Mouse (Mus musculus): ENCODE results near the gene Polr3g.
A peak's percentile ranks its signal among the peaks of the same experiment; 100 is the strongest.
"Not testable (repeated sequence)": the region's sequence is repeated elsewhere in the genome, so short reads cannot be mapped to it uniquely, and the experiment has no call there.

Gene Polr3g

DNA sequence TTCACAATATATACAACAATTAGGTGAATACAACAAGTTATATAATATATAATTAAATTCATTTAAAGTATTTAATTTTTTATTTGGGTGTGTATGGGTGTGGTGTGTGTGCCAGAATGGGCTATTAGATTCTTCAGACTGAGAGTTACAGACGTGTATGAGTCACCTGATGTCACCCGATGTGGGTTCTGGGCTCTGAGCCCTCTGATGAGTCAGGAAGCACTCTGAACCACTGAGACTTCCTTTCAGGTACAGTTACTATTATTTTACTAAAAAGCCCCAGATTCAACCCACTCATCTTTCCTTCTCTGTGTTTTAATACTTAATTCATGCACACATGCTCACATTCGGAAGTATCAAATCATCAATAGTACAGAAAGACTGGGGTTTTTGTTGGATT lies 25.9 kb downstream of the Polr3g start:
- no peak for DNase-seq

DNA sequence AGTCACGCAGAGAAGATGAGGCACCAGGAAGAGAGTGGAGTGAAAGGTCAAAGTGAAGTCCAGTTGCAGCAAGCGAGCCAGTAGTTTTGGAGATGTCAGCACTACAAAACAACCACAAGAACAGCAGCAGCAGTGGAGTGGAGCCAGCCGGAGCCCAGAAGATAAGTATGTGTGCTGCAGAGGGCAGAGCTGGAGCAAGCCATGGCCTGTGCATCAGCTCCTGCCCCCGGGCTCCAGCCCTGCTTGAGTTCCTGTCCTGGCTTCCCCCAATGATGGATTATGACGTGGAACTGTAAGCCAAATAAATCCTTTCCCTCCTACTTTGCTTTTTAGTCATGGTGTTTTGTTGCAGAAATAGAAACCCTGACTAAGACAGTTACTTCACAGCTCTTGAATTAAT lies 26.6 kb downstream of the Polr3g start:
- no peak for DNase-seq

DNA sequence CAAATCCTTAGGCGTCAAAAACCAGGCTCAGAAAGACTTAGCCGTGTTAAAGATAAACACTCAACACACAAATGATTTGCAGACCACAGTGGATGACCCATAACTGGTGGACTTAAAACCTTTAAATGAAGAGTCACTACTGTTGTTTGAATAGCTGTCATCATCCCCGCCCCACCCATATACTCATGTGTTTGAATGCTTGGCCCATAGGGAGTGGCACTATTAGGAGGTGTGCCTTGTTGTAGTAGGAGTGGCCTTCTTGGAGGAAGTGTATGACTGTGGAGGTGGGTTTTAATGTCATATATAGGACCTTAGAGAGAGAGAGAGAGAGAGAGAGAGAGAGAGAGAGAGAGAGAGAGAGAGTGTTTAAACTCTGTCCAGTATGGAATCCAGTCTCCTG lies 27.7 kb downstream of the Polr3g start:
- no peak for DNase-seq

DNA sequence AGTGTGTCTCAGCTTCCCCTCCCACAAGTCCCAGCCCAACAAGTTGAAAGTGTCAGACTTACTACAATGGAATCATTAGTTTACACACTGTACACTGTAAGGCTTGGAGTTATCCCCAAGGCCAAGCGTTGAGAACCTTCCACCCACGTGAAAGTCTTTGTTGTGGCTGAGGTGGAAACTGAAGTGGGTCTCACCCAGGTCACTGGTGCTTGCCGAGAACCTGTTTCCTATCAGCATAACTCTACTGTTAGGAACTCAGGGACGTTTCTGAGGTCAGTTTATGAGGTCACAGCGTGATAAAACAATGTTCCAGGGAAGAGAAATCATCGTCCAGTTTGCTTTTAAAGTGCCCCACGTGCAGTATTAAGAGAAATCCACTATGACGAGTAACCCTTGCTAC lies 35.5 kb downstream of the Polr3g start:
- DNase-seq: no peak

DNA sequence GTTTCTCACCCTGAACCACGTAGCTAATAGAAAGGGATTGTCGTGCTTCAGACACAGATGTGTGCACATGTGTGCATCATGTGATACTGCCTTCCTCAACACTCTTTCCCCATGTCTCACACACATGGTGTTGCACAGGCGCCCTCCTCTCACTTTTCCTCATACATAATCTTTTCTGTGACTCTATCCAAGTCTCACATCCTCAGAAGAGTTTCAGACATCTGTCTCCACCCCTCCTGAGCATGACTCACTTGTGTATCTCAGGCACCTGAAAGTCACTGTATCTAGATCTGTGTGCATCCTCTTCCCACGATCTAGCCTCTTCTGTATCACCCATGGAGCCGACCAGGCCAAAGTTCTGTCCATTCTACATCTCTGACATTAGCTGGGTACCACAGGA lies 43.1 kb downstream of the Polr3g start:
- no peak for DNase-seq

DNA sequence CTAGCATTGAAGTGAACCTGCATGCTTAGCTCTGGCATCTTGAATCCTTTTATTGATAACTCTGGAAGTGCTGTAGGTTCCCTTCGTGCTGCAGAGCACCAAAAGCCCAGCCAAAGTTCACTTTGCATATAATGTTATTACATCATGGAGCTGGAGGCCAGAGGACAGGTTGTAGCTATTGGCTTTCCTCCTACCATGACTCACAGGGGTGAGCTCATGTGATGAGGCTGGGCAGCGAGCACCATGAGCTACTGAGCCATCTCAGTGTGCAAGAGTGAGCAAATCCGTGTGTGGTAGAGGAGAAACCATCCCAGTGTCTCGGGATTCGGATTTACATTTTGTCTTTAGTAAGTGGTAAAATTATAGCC lies 46.5 kb downstream of the Polr3g start:
- DNase-seq: no peak

DNA sequence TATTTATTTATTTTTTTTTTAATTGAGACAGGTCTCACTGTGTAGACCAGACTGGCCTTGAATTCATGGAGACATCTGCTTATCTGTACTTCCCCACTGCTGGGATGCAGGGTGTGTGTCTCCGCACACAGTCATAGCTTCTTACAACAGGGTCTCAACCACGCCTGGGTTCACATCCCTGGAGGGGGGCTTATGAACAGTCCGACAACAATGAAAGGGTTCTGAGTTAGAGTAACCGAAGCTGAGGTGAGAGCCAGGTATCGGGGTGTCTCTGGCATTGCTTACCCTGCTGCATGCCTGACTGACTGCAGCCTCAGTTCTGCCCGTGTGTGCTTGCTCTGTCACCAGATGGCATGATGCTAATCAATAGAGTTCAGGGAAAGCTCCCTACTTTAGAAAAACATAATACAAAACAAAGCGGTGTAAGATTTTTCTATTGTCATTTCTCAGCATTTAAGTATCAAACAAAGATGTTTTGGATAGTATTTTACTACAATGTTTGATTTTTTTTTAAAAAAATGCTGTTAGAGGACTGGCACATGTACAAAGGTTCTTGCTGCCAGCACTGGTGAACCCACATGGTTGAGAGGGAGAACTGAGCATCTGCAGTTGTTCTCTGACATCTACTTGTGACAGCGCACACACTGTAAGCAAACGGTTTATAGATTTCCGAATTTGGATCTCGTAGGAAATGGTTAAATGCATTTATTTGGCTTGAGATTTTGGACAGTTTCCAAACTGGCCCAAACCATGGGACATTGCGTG lies 47.1 kb downstream of the Polr3g start:
- no peak for DNase-seq

DNA sequence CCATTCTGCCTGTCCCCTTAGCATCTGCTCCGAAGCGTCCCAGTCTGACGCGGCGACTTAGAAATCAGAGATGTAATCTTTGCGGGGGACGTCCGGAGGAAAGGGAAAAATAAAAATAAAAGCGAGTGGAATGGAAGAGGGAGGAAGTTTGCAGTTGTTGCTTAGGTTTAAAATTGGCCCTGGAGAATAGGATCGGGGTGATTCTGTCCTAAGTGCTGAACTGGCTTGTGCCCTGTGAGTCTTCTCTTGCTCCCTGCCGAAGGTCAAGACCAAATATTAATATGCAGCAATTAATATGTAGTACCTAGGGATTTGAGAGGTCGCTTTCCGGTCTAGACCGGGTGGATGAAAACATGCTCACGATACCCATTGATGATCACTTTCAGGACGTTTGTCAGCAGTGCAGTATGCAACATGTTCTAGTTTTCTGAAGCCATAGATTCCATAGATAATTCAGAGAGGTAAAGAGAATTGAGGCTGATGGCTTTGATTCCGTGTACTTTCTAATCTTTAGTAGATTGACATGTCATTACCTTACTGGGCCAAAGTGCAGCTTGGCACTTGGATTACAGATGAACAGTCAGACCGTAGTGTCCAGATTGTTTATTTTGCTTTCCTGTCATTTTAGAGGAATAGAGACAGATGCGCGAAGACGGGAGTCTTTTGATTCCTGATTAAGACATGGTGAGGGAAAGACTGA lies 52.6 kb downstream of the Polr3g start:
- DNase-seq: no peak

DNA sequence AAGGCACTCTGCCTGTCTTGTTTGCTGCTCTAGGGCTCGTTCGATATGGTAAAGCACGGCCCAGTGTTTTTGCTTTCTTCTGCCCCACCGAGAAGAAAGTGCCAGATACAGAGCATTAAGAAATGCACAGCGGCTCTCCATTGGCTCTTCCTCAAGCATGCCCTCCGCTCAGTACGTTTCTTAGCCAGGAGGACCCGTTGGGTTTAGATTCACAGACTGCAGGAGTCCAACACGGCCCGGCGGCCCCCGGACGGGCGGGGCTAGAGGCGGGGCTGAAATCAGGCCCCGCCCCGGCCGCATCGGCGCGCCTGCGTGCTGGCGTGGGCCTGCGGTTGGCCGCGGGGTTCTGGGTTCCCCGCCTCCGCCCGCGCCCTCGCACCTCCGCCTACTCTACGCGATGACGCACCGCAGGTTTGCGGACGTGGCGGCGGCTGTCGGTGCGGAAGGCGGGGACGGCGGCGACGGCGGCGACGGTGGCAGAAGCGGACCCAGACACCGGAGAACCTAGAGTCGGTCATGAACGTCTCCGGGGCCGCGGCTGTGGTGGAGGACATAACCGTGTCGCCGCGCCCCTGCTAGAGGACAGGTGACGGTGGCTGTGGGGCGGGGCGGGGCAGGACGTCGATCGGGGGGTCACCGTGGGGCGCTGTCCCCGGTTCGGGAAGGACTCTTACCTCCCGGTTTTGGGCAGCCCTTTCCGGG lies 53.3 kb downstream of the Polr3g start, which contains the start of gene Lysmd3:
TSS of gene Lysmd3 (plus strand) at position 313 of the 702 bp plus-strand sequence.
- peak; percentile 95 for DNase-seq

DNA sequence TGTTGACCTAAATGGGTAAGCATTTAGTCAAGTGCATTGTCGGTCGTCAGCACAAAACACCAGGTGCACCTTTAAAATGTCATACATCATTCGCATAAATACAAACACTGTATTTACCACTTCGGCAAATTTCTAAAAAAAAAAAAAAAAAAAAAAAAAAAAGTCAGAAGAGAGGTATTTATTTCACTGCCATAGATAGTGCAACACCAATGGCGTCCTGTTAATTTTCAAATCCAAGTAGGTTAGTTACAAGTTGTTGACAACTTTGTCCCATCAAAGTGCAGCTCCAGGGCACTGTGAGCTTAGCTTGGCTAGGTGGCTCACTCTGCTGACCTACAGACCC lies 53.8 kb downstream of the Polr3g start:
- DNase-seq: no peak

DNA sequence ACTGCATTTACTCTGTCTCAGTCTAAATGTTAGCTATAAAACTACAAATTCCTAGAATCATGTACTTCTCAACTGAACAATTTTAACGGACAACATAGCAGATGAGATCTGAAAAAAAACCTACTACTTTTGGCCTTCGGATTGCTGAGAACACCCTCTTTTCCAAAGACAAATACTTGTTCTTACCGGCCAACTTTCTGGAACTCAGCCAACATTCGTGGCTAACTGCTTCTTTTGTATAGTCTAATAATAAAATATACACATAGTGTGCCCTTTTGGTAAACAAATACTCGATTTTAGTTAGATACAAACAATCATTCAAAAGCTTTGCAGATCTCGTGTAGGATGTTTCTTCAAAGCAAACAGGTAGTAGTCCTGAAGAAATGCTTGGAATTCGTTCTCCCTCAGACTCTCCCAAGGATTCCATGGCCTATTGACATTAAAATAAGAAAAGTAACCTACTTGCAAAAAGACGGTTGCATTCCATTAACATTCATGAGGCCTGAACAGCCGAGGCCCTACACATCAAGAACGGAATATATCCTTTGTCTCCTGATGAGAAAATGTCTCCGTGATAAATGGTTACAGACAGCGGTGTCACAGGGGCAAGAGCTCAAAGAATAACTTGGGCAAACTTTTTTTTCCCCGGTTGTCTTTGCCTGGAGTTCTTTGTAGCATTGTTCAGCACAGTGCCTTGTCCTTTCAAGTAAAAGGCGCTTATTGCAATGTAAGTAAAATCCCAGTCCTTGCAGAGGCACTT lies 54.5 kb downstream of the Polr3g start:
- no peak for DNase-seq

DNA sequence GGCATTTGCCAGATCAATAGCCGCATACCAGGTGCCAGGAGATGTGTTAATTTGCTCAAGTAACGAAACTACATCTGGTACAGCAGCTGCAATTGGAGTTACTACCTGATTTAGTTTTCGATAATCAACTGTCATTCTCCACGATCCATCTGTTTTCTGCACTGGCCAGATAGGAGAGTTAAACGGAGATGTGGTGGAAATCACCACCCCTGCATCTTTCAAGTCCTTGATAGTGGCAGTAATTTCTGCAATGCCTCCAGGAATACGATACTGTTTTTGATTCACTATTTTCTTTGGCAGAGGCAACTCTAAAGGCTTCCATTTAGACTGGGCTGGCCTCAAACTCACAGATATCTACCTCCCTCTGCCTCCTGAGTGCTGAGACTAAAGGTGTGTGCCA lies 60.4 kb downstream of the Polr3g start:
- not testable (repeated sequence) for DNase-seq

DNA sequence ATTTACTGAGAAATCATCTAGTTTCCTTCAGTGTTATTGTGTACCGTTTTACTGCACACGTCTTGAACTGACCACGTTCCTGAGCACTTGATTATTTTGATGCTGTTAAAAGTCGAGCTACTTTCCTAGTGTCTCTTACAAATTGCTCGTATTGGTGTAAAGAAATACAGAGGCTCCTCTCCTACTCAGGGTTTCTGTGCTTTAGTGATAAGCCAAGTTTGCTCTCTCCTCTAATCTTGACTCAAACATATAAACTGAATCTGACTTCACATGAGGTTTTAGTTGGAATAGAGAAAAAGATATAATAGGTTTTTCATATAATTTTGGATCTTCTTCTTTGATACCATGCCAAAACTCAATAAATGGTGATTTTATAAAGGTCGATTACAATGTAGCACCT lies 64.5 kb downstream of the Polr3g start:
- DNase-seq: no peak

DNA sequence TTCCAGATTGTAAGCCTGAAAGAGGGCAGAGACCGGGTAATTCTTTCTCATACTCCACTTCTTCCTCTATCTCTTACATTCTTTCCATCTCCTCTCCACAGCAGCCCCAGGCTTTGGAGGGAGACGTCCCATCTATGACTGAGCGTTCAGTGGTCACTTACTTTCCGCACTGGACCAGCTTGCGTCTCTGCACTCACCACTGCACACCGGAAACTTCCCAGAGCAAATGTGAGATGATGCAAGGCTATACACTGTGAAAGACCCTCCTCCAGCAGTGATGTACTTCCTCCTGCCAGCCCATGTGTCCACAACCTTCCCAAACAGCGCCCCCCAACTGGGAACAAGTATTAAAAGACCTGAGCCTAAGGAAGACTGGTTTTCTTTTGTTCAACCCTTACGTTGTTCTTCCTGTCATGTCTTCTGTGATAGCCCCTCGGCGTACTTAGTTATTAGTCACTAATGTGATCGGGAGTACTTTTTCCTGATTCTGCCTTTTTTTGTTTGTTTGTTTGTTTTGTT lies 66.7 kb downstream of the Polr3g start:
- no peak for DNase-seq

DNA sequence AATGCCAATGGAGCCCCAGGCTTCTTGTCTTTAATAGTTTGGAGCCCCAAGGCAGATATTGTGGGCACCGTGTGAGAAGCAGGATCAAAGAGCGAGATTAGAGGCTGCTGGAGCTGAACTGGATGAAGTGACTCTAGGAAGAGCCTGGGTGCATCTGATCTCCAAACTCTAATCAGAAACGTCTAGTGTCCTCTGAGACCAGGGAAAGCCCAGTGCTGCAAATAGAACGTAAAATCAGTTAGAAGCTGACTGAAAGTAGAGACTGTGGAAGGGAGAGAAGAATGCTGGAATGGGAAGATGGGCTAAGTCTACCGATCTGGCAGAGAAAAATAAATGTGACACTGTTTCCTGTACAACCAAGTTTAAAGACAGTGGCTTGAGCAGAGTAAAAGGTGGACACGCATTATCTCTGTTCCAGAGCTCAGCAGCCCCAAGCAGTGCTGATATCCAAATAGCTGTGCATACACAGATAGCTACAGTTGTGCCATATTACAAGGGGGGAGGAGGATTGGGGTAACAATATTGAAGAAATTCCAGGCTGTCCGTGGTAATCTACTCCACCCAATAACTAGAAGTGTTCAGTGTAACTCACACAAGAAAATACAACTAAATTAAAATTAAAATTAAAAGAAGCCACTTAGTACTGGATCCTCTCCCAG lies 68.2 kb downstream of the Polr3g start:
- no peak for DNase-seq

DNA sequence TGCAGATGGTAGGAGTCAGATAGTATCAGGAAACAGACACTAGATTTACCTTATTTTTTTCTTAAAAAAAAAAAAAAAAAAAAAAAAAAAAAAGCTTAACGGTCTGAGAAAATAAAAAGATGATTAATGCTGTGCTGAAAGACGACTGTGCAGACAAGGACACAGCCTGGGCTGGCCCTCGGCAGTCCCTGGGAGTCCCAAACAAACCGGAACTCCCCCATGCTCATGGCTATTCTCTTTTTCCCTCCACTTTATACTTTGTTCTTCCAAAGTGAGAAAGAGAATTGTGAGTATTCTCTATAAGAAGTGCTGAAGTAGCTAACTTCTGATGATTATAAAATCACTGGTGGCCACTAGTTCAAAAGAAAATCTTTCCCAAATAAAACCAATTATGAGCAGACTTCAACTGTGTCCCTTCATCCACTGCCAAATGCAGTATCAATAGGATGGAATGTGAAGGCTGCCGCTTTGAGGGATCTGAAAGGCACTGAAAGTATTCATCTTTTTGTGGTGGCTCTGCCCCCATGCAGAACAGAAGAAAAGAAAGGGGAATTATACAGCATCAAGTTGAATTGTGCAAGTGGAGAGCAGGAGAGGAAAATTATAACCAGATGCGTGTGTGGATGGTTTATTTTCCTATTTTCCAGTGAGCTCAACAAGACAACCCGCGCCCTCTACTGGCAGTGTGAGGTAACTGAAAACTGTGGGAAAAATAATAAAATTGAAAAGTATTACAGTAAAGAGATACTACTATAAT lies 69.3 kb downstream of the Polr3g start:
- DNase-seq: peak; percentile 33

DNA sequence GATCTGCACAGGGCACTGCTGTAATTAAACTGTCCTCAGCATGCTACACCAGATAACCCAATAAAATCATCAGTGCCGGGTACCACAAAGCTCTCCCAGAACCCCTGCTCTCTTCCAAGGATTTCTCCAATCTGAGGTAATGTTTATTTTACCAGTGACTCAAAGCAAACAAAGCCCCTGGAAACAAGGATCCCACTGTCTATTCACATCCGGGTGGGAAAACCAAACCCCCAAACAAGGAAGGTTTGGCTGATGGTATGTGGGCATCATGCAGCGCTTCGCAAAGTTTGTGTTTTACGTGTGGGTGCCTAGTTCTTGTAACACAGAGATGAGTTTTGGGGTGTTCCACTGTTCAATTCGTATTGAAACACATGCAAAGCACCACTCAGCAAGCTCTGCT lies 69.9 kb downstream of the Polr3g start:
- DNase-seq: no peak

DNA sequence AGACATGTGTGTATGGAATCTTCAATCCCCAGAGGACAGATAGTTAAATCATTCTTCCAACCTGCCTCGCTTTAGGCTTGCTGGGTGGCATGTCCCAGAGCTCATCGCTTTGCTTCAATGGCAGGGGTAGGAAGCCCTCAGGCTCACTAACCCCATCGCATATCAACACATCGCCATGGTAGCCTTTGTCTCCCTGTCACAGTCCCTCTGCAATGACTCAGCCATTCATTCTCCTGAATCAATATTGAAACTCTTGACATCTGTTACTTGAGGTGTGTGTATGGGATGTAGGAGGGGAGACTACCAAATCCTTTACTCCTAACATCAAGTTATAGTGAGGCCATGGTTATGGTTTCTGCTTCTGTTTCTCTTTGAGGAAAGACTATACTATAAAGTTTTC lies 71.2 kb downstream of the Polr3g start:
- no peak for DNase-seq

DNA sequence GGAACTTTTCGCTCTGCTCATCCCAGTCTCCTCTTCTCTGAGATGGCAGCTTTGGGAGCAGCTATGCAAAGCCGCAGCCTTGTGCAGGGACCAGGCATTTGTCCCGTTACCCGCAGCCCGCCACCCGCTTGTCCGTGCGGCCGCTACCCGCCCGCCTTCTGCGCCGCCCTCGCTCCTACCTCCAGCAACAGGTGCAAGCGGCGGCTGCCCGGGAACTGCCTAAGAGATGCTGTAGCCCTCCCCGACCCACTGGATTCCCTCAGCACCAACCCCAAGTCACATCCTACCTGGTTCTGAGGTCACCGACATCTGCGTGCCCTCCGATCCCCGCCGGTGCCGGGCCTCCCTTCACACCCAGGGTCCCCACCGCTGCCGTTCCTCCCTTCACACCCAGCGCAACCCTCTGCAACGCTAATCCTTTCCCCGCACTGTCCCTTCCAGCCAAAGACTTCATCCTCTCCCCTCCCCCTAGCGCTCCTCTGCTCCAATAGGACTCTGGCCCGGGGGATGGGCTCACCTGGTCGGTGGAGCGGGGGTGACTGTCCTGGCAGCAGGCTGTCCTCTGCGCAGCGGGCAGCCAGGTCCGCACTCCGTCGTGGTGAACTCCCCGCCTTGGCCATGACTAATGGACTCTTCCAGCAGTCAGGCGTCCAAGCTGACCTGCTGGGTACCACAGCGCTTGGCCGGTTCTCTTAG lies 77.9 kb downstream of the Polr3g start, which contains the start of gene Adgrv1:
TSS of gene Adgrv1 (minus strand) at position 435 of the 696 bp plus-strand sequence.
- peak; percentile 64 for DNase-seq

DNA sequence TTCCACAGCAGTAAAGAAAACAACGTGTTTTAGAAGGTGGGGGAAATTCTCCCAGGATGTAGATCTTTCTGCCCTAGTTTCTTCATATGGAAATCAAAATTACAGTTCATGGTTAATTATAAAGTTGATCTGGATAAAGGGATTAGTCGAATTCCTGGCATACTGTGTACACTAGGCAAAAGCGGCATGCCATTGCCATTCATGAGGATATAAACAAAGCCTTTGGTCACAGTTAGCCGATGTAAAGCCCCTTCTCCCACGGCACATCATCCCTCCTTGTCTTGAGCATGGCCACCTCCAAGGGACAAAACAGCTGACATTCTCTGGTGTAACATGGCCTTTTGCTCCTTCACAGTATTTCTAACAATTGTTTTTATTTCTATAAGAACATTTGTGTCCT lies 80.2 kb downstream of the Polr3g start:
- no peak for DNase-seq

DNA sequence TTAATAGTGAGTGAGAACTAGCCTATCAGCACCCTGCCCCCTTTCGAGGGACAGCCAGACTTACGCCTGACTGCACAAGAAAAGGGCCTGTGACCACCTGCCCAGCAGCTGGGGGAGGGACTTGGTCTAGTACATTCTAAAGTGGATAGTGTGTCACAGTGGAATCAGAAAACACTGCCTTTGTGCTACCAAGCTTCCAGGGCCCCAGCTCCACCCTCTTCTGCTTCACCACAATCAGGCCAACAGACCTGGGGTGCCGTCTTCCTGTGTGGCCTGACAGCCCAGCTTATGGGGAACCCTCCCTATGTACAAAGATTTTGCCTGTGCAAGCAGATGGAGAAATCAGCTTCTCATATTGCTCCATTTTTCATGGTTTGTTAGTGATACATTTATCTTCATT lies 81.4 kb downstream of the Polr3g start:
- no peak for DNase-seq
